Mouse (Mus musculus) bone marrow macrophage, adult 2 months (primary cell): ENCODE measurements around the gene Mef2c. TPM values are rescaled to one million over a fixed set of nuclear protein-coding genes. Genes with fewer than 3 reads are reported as not detected.

Experiments
- H3K27ac ChIP-seq: 2 replicates; pipeline ENCODE4 v1.5.1; 2012; ENCODE audit warnings: low read depth, low read length; ENCODE audit not compliant: insufficient read depth
- H3K4me1 ChIP-seq: 2 replicates; pipeline ENCODE4 v1.6.1; 2012; ENCODE audit warnings: low read length; ENCODE audit not compliant: control insufficient read depth, insufficient read depth
- H3K4me3 ChIP-seq: 2 replicates; pipeline ENCODE4 v1.5.1; 2012; ENCODE audit warnings: mild to moderate bottlenecking, low read length, moderate library complexity; ENCODE audit not compliant: insufficient read depth
- CTCF ChIP-seq: IDR thresholded peaks from 2 replicates; pipeline ENCODE4 v1.5.1; 2012; ENCODE audit warnings: low read depth, mild to moderate bottlenecking, low read length, moderate library complexity
- POLR2A ChIP-seq: IDR thresholded peaks from 2 replicates; pipeline ENCODE4 v1.6.1; 2012; ENCODE audit warnings: mild to moderate bottlenecking, low read depth, low read length, borderline replicate concordance
- polyA plus RNA-seq: library from polyadenylated mRNA; stranded (reverse); fragments of >200 nt; gene quantifications from 2 replicates; pipeline ENCODE4 v1.2.4, GENCODE M21; 2012; ENCODE audit not compliant: missing spikeins, insufficient read depth, insufficient read length

Gene Mef2c
- polyA plus RNA-seq, 1 experiment = 61.5 TPM

- H3K27ac ChIP-seq = no peak overlapping the region
- no peaks in the 10 kb centered on the region for H3K4me1 ChIP-seq
- H3K4me3 ChIP-seq = no peak overlapping the region
- TF ChIP-seq POLR2A (no peak), CTCF (no peak)
Measured at GRCm38 (mm10) chr13:83484215-83484614, 19.6 kb upstream of the Mef2c start.

GRCm38 (mm10) chr13:83484721-83485369 lies 19.0 kb upstream of the Mef2c start:
- Histone ChIP-seq H3K27ac (no peak overlapping the region), H3K4me3 (no peak overlapping the region), H3K4me1 (no peaks in the 10 kb centered on the region)
- no peak for TF ChIP-seq POLR2A
- no peak for TF ChIP-seq CTCF

- TF ChIP-seq POLR2A = no peak
- TF ChIP-seq CTCF = no peak
- no peak overlapping the region for H3K27ac ChIP-seq
Measured at GRCm38 (mm10) chr13:83492051-83492450, 11.8 kb upstream of the Mef2c start.

GRCm38 (mm10) chr13:83497708-83498107 lies 6.1 kb upstream of the Mef2c start:
- no peak overlapping the region for H3K4me3 ChIP-seq
- H3K27ac ChIP-seq = no peak overlapping the region
- TF ChIP-seq CTCF (no peak), POLR2A (no peak)
- H3K4me1 ChIP-seq = no peaks in the 10 kb centered on the region

More at GRCm38 (mm10) chr13:83492051-83492450, 11.8 kb upstream of the Mef2c start:
- Histone ChIP-seq H3K4me3 (no peak overlapping the region), H3K4me1 (no peaks in the 10 kb centered on the region)

GRCm38 (mm10) chr13:83499526-83499925 lies 4.3 kb upstream of the Mef2c start:
- TF ChIP-seq CTCF (no peak), POLR2A (no peak)
- Histone ChIP-seq H3K4me1 (no peaks in the 10 kb centered on the region), H3K27ac (no peak overlapping the region), H3K4me3 (no peak overlapping the region)

- Histone ChIP-seq H3K4me3 (no peak overlapping the region), H3K4me1 (no peaks in the 10 kb centered on the region), H3K27ac (no peak overlapping the region)
- no peak for TF ChIP-seq CTCF
- no peak for TF ChIP-seq POLR2A
Measured at GRCm38 (mm10) chr13:83507687-83508086, 3.9 kb downstream of the Mef2c start.

- TF ChIP-seq CTCF (no peak), POLR2A (no peak)
- no peak overlapping the region for H3K4me3 ChIP-seq
- H3K27ac ChIP-seq = no peak overlapping the region
- H3K4me1 ChIP-seq = no peaks in the 10 kb centered on the region
Measured at GRCm38 (mm10) chr13:83515013-83515547, 11.2 kb downstream of the Mef2c start.

GRCm38 (mm10) chr13:83517660-83518609 lies 14.1 kb downstream of the Mef2c start:
- no peak for TF ChIP-seq CTCF
- no peak for TF ChIP-seq POLR2A
- Histone ChIP-seq H3K27ac (no peak overlapping the region), H3K4me3 (no peak overlapping the region), H3K4me1 (0 out of 2 replicates have a peak, but pooled peaks cover 2% of the 10 kb centered on the region)

- Histone ChIP-seq H3K4me1 (0 out of 2 replicates have a peak, but pooled peaks cover 2% of the 10 kb centered on the region), H3K4me3 (no peak overlapping the region), H3K27ac (no peak overlapping the region)
- TF ChIP-seq CTCF (no peak), POLR2A (no peak)
Measured at GRCm38 (mm10) chr13:83520807-83521206, 17.0 kb downstream of the Mef2c start.
